Mouse (Mus musculus) intestine, embryonic 14.5 days (tissue): ENCODE data around the gene Spint5. TPM values are rescaled to one million over a fixed set of nuclear protein-coding genes. Genes with fewer than 3 reads are reported as not detected.
"Not testable (repeated sequence)": the region's sequence is repeated elsewhere in the genome, so short reads cannot be mapped to it uniquely, and the experiment has no call there.

Source experiments
- ATAC-seq: fragments of 200-750 bp; cut with Nextera tagmentation; replicated peaks from 2 replicates; pipeline ENCODE4 v1.8.0; 2017; ENCODE audit warnings: low read depth, moderate number of reproducible peaks, moderate TSS enrichment, moderate library complexity; ENCODE audit not compliant: low FRiP score, low TSS enrichment
- DNase-seq: peaks from one replicate; pipeline ENCODE4 v3.0.0-alpha.2; 2018; ENCODE audit warnings: low spot score
- H3K27ac ChIP-seq: fragments of 300-500 bp; sonication (generic); 2 replicates; pipeline ENCODE4 v1.5.1; 2014; ENCODE audit warnings: low read depth, mild to moderate bottlenecking, control low read depth
- H3K27me3 ChIP-seq: fragments of 300-500 bp; sonication (generic); replicated peaks from 2 replicates; pipeline ENCODE4 v1.6.1; 2014; ENCODE audit warnings: low read length, control low read depth; ENCODE audit not compliant: control insufficient read depth, insufficient read depth
- H3K36me3 ChIP-seq: fragments of 300-500 bp; sonication (generic); 2 replicates; pipeline ENCODE4 v1.6.1; 2014; ENCODE audit warnings: low read length, control low read depth; ENCODE audit not compliant: control insufficient read depth, insufficient read depth
- H3K4me1 ChIP-seq: fragments of 300-500 bp; sonication (generic); replicated peaks from 2 replicates; pipeline ENCODE4 v1.6.1; 2014; ENCODE audit warnings: low read length, control low read depth, mixed read lengths; ENCODE audit not compliant: control insufficient read depth, insufficient read depth
- H3K4me2 ChIP-seq: fragments of 300-500 bp; sonication (generic); 2 replicates; pipeline ENCODE4 v1.6.1; 2014; ENCODE audit warnings: low read length
- H3K4me3 ChIP-seq: fragments of 300-500 bp; sonication (generic); 2 replicates; pipeline ENCODE4 v1.5.1; 2014; ENCODE audit warnings: low read depth, low read length, control low read depth, mixed read lengths
- H3K9ac ChIP-seq: fragments of 300-500 bp; sonication (generic); 2 replicates; pipeline ENCODE4 v1.6.1; 2014; ENCODE audit warnings: mild to moderate bottlenecking, low read length
- H3K9me3 ChIP-seq: fragments of 300-500 bp; sonication (generic); 2 replicates; pipeline ENCODE4 v1.6.1; 2016; ENCODE audit warnings: low read length, control low read depth; ENCODE audit not compliant: control insufficient read depth
- WGBS: fragments of 180-500 bp; shearing (Covaris S2); extraction: QIAGEN DNeasy Blood & Tissue Kit; methylation state at CpG from one replicate; pipeline ENCODE4 v1.1.7; 2014; 5-methylcytosine and 5-hydroxymethylcytosine counted together
- polyA plus RNA-seq: library from polyadenylated mRNA; unstranded; fragments of >200 nt; fragmentation: Nextera tagmentation; extraction: Ambion mirVana; gene quantifications from 2 replicates; pipeline ENCODE4 v1.2.1, GENCODE M21; 2014

The Spint5 gene
- polyA plus RNA-seq, 1 experiment from 2014 or later: not detected

- no peaks in the 10 kb centered on the region for H3K27me3 ChIP-seq
- 73% methylated on average over 3 of the region's 3 CpGs for WGBS
- no peak within 1 kb of the TSS for H3K4me2 ChIP-seq
- no peaks in the 10 kb centered on the region for H3K36me3 ChIP-seq
- DNase-seq: no peak
- H3K4me3 ChIP-seq: no peak within 1 kb of the TSS
- H3K27ac ChIP-seq: no peak within 1 kb of the TSS
- no peak for ATAC-seq
- no peaks in the 10 kb centered on the region for H3K9me3 ChIP-seq
- no peak within 1 kb of the TSS for H3K9ac ChIP-seq
- no peaks in the 10 kb centered on the region for H3K4me1 ChIP-seq
Observed at GRCm38 (mm10) chr2:164684807-164685206, 30.3 kb upstream of the Spint5 start, which contains the start of gene Wfdc13. Wfdc13 (plus strand) TSS chr2:164685107.

GRCm38 (mm10) chr2:164698201-164698600, 16.9 kb upstream of the Spint5 start, which contains the start of gene Spint4:
Spint4 (plus strand) TSS chr2:164698501.
- WGBS: 80% methylated on average over 4 of the region's 4 CpGs
- no peak for ATAC-seq

GRCm38 (mm10) chr2:164700959-164701358, 14.1 kb upstream of the Spint5 start:
- H3K27ac ChIP-seq: no peak overlapping the region

More at GRCm38 (mm10) chr2:164698201-164698600, 16.9 kb upstream of the Spint5 start, which contains the start of gene Spint4:
- Histone ChIP-seq H3K9ac (no peak within 1 kb of the TSS), H3K27ac (no peak within 1 kb of the TSS), H3K4me2 (no peak within 1 kb of the TSS), H3K4me1 (no peaks in the 10 kb centered on the region), H3K4me3 (no peak within 1 kb of the TSS), H3K9me3 (no peaks in the 10 kb centered on the region), H3K36me3 (no peaks in the 10 kb centered on the region), H3K27me3 (no peaks in the 10 kb centered on the region)
- no peak for DNase-seq

GRCm38 (mm10) chr2:164701761-164702160, 13.3 kb upstream of the Spint5 start:
- no peaks in the 10 kb centered on the region for H3K4me1 ChIP-seq
- ATAC-seq: no peak
- H3K4me2 ChIP-seq: no peak overlapping the region
- no peak overlapping the region for H3K4me3 ChIP-seq
- H3K27me3 ChIP-seq: no peaks in the 10 kb centered on the region
- no peak overlapping the region for H3K27ac ChIP-seq
- WGBS: 89% methylated on average over 5 of the region's 5 CpGs
- no peaks in the 10 kb centered on the region for H3K36me3 ChIP-seq
- no peak for DNase-seq
- H3K9ac ChIP-seq: no peak overlapping the region
- 0 out of 2 replicates have a peak, but pooled peaks cover 3% of the 10 kb centered on the region for H3K9me3 ChIP-seq

More at GRCm38 (mm10) chr2:164700959-164701358, 14.1 kb upstream of the Spint5 start:
- 42% methylated on average over 5 of the region's 5 CpGs for WGBS
- H3K27me3 ChIP-seq: no peaks in the 10 kb centered on the region
- ATAC-seq (no peak), DNase-seq (no peak)
- 0 out of 2 replicates have a peak, but pooled peaks cover 3% of the 10 kb centered on the region for H3K9me3 ChIP-seq
- no peak overlapping the region for H3K4me2 ChIP-seq
- no peak overlapping the region for H3K4me3 ChIP-seq
- H3K36me3 ChIP-seq: no peaks in the 10 kb centered on the region
- H3K4me1 ChIP-seq: no peaks in the 10 kb centered on the region
- no peak overlapping the region for H3K9ac ChIP-seq

GRCm38 (mm10) chr2:164704235-164704634, 10.9 kb upstream of the Spint5 start:
- Histone ChIP-seq H3K4me2 (no peak overlapping the region), H3K27me3 (no peaks in the 10 kb centered on the region), H3K36me3 (no peaks in the 10 kb centered on the region), H3K4me1 (no peaks in the 10 kb centered on the region), H3K9ac (no peak overlapping the region), H3K9me3 (0 out of 2 replicates have a peak, but pooled peaks cover 3% of the 10 kb centered on the region), H3K27ac (no peak overlapping the region), H3K4me3 (no peak overlapping the region)
- ATAC-seq: no peak
- 79% methylated on average over 5 of the region's 5 CpGs for WGBS
- no peak for DNase-seq

GRCm38 (mm10) chr2:164705328-164705727, 9.8 kb upstream of the Spint5 start:
- H3K4me3 ChIP-seq: no peak overlapping the region
- H3K4me1 ChIP-seq: no peaks in the 10 kb centered on the region
- ATAC-seq: no peak
- H3K4me2 ChIP-seq: no peak overlapping the region
- DNase-seq: no peak
- no peaks in the 10 kb centered on the region for H3K36me3 ChIP-seq
- no peak overlapping the region for H3K27ac ChIP-seq
- H3K9ac ChIP-seq: no peak overlapping the region
- WGBS: 87% methylated on average over 6 of the region's 6 CpGs
- H3K9me3 ChIP-seq: 0 out of 2 replicates have a peak, but pooled peaks cover 3% of the 10 kb centered on the region
- H3K27me3 ChIP-seq: no peaks in the 10 kb centered on the region

GRCm38 (mm10) chr2:164705991-164706390, 9.1 kb upstream of the Spint5 start:
- Histone ChIP-seq H3K27ac (no peak overlapping the region), H3K4me2 (no peak overlapping the region), H3K4me3 (no peak overlapping the region), H3K9ac (no peak overlapping the region), H3K9me3 (0 out of 2 replicates have a peak, but pooled peaks cover 3% of the 10 kb centered on the region), H3K4me1 (no peaks in the 10 kb centered on the region), H3K27me3 (no peaks in the 10 kb centered on the region), H3K36me3 (no peaks in the 10 kb centered on the region)
- 89% methylated on average over 14 of the region's 14 CpGs for WGBS
- ATAC-seq (no peak), DNase-seq (no peak)

GRCm38 (mm10) chr2:164716194-164716786, 1.2 kb downstream of the Spint5 start:
- not testable (repeated sequence) for H3K4me2 ChIP-seq, H3K27ac ChIP-seq, DNase-seq, H3K27me3 ChIP-seq, H3K9ac ChIP-seq, H3K36me3 ChIP-seq, H3K4me1 ChIP-seq, ATAC-seq, H3K9me3 ChIP-seq, H3K4me3 ChIP-seq
- WGBS: 87% methylated on average over 19 of the region's 23 CpGs

GRCm38 (mm10) chr2:164723276-164723675, 8.2 kb downstream of the Spint5 start:
- Histone ChIP-seq H3K4me3 (no peak overlapping the region), H3K9ac (no peak overlapping the region), H3K36me3 (no peaks in the 10 kb centered on the region), H3K4me1 (no peaks in the 10 kb centered on the region), H3K4me2 (no peak overlapping the region), H3K27ac (no peak overlapping the region), H3K27me3 (no peaks in the 10 kb centered on the region), H3K9me3 (no peaks in the 10 kb centered on the region)
- ATAC-seq (no peak), DNase-seq (no peak)
- 72% methylated on average over 4 of the region's 4 CpGs for WGBS
